Mouse (Mus musculus): ENCODE data around the gene Gm20388.

Gene Gm20388

DNA sequence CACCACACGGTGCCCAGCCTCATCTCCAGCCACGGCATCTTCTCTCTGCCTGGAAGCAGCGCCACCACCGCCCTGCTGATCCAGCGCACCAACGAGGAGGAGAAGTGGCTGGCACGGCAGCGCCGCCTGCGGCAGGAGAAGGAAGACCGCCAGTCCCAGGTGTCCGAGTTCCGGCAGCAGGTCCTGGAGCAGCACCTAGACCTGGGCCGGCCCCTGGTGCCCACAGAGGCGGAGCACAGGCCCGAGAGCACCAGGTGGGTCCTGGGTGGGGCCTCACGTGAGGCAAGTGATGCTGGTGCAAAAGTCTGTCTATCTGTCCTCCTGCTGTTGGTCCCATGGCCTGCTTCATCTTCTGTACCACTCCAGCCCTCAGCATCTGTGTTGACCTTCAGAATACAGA lies 658.5 kb downstream of the Gm20388 start:
- DNase-seq (ENCODE audit: extremely low spot score, low read depth, low spot score): no peak

DNA sequence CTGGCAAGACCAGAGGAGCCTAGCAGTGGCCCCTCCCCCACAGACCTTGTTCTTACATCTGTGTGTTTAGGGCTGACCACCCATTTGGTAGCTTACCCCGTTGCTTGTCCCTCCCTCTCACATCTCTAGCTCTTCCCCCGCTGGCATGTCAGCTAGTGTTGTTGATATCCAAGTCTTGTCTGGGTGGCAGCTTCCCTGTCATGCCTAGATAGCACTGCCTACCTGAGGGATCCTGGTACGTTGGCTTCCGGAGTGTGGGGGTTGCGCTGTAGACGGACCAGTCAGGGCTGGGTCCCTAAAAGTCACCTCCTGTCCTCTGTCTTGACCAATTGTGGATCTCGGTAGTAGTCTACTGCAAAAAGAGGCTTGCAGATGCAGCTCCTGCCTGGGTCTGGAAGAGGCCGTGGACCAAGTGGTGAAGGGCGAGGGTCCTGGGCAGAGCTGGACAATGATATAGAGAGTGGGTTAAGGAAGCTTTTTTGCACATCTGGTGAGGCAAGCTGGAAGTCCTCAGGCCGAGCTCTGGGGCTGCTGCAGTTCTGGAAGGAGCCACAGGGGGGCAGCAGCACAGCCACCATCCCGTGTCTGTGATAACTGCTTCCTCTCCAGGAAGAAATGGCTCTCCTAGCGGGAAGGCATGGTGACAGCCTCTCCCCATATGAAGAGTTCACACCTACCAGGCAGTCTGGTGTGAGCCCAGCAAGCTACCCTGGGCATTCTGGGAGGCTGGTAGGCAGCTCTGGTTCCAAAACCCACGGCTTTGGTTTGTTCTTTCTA lies 659.5 kb downstream of the Gm20388 start:
- no peak for DNase-seq (ENCODE audit: extremely low spot score, low read depth, low spot score)

DNA sequence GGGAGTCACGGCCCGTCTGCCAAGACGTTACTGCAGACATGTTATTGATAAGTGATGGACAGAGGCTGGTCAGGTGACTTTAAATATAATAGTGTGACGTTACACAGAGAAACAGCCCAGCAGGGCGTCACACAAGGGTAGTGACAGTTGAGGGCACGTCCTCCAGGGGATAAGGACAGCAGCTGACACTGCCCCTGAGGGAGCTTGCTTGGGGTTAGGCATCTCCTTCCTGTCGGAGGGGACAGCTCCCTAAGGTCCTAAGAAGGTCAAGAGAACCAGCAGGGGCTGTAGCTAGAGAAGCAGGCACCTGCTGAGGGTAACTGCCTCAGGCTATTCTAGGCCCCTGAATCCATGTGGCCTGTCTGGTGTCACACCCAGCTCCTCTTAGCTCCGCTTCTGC lies 660.9 kb downstream of the Gm20388 start:
- DNase-seq (ENCODE audit: extremely low spot score, low read depth, low spot score): no peak

DNA sequence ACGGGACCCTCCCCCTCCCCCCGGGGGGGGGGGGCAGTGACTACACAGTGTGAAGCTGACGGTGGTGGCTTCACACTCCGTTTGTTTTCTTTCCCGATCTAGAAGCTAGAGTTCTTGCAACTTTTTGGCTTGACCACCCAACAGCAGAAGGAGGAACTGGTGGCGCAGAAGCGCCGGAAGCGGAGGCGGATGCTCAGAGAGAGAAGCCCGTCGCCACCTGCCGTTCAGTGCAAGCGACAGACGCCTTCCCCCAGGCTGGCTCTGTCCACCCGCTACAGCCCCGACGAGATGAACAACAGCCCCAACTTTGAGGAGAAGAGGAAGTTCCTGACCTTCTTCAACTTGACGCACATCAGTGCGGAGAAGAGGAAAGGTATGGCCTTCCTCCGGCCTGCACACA lies 661.9 kb downstream of the Gm20388 start:
- no peak for DNase-seq (ENCODE audit: extremely low spot score, low read depth, low spot score)

DNA sequence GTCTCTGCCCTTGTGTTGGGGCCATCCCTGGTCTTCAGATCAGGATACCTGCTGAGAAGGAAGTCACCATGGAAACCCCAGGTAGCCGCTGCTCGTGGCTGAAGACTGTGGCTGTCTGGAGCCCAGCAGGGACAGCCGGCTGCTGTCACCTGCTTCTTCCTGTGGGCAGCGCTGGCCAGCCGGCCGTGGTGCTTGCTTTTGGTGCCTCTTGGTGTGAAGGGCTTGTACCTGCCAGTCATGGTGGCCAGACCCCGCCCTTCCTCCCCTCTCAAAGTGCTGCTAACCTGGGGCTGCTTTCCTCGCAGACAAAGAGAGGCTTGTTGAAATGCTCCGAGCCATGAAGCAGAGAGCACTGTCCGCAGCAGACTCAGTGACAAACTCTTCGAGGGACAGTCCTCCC lies 663.2 kb downstream of the Gm20388 start:
- DNase-seq (ENCODE audit: extremely low spot score, low read depth, low spot score): no peak

DNA sequence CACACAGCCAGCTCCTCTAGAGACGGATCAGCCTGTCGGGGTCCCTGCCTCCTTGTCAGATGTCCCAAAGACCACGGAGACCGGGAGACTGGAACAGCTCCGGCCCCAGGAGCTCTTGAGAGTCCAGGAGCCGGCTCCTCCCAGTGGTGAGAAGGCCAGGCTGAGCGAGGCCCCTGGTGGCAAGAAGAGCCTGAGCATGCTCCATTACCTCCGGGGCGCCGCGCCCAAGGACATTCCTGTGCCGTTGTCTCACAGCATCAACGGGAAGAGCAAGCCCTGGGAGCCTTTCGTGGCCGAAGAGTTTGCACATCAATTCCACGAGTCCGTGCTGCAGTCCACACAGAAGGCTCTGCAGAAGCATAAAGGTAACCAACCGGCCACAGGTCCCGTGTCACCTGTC lies 664.3 kb downstream of the Gm20388 start:
- DNase-seq (ENCODE audit: extremely low spot score, low read depth, low spot score): no peak

DNA sequence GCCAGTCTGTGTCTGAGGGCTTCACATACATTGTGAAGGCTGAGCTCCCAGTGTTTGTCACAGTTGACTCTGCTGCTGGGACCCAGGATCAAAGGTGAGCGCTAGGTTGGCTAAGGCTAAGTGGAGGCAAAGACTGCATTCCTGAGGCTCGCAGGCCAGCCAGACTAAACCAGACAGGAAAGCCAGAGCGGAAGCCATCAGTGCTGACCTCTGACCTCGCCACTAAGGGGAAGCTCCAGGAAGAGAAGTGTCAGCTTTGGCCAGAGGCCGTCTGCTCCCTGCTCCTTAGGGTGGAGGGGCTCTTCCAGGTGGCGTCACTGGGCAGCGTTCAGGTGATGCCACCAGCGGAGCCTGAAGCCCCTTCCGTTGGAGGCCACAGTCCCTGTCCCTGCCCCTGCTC lies 665.2 kb downstream of the Gm20388 start:
- no peak for DNase-seq (ENCODE audit: extremely low spot score, low read depth, low spot score)

DNA sequence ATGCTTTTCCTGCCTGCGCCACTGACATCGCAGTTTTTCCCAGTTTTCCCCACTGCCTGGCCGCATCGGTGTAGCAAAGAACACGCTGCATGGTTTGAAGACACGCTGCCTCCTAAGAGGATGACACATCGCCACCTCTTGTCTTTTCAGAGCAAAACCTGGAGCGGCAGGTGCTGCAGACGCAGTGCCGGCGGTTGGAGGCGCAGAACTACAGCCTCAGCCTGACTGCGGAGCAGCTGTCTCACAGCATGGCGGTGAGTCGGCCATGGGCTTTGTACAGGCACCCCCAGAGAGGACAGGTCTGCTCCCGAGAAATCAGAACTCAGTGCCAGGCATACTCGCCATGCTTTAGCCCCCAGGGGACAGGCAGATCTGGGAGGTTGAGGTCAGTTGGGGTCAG lies 667.2 kb downstream of the Gm20388 start:
- DNase-seq (ENCODE audit: extremely low spot score, low read depth, low spot score): no peak

DNA sequence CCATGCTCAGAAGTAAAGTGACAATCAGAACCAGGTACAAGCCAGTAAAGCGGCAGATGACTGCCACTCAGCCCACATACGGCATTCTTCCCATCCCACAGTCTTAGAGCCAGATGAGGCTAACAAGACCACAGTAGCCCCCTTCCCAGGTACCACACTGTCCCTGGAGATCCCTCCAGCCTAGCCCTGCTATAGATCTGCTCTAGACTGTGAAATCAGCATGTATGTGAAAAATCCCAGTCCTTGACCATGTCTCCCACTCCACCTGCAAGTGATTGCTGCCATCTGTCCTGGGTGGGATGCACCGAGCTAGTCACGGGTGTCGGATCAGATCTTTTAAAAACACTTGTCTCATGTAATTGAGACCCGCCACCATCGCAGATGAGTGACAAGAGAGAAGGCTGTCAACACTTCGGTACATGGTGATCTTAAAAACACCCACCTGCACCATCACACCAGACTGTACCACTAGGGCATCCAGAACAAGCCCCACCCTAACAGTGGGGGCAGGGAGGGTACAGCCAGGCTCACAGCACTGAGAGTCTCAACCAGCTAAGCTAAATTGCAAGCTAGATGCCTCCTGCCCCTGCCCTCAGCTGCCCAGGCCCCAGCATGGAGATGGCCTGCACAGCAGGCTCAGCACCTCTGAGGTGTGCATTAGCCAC lies 669.8 kb downstream of the Gm20388 start:
- no peak for DNase-seq (ENCODE audit: extremely low spot score, low read depth, low spot score)

DNA sequence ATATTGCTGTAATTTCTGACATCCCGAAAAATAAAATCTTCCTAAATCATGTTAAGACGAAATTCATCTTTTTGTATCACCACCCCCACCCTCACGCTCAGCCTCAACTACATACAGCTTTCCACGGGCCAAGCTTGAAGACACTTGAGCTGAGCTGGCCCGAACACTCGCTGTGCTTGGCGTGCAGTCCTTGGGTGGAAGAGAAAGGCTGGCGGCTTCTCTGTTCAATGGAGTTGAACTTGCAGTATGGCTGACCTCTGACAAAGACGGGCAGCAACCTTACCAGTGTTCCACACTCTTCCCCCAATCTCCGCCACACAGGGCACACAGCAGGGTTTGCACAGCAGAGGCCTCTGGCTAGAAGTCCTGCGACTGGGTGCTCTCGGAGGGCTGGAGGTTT lies 670.7 kb downstream of the Gm20388 start:
- no peak for DNase-seq (ENCODE audit: extremely low spot score, low read depth, low spot score)

DNA sequence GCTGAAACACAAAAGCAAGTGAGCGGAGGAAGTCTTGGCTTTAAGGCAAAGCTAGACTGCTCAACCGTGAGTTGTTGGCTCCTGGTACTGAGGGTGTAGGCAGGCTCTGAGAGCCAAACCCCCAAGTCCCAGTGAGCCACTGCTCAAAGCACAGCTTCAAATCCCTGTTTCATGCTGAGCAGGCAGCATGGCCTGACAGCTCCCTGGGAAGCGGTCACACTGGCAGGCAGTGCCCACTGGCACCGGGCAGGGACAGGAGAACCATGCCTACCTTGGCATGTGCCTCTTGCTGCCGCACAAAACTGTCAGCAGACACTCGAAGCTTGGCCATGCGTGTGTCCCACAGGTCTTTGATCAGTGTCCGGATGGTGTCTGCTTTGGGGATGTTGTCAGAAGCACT lies 671.2 kb downstream of the Gm20388 start:
- no peak for DNase-seq (ENCODE audit: extremely low spot score, low read depth, low spot score)

DNA sequence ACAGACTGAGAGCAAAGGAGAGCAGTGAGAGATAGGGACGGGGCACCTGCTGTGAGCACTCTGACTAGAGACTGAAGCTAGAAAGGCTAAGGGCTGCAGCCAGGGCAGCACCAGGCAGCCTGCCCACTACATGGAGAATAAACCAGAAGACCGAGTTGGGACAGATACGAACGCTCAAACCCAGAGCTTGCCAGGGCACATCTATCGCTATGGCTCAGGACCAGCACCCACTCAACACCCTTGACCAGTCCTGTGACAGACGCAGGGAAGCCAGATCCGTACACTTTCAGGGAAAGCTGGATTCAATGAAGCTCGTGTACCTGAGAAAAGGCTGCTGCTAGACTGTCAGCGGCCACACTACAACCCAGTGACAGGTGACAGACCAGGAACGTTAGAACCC lies 674.9 kb downstream of the Gm20388 start:
- DNase-seq (ENCODE audit: extremely low spot score, low read depth, low spot score): no peak

DNA sequence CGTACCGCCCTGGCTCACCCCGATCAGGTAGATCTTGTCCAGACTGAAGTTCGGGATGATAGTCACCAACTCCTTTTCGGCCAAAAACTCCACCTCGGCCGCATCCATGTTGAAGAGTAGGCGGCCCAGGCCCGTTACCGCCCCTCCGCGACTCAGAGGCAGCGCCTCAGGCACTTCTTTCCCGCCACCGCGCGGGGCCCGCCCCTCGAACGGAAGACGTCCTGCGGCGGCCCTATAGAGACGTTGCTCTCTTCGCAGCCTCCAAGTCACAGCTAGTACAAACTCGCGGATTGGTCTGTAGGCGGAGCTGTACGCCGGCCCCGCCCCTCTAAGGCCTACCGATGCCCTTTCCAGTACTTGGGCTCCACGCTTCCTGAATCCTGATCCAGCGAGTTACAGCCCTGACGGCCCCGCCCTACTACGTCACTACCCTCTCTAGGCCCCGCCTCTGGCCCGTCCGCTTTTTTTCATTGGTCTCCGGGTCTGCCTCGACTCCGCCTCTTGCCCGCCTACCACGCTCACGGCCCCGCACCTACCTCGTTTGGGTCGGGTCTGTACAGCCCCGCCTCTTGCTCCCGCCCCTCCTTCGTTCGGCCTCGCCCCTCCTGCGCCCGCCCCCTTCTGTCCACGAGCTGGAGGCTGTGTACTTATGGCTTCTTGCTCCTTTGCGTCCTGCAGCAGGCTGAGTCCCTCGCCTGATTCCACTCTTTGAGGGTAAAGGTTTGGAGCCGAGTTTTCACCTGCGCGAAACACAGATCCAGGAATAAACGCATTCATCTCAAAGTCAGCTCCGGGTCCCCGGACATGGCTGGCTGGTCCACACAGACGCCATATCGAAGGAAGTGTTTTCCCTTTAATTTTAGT lies 678.5 kb downstream of the Gm20388 start, which contains the start of gene Gins2:
Gene Gins2 (minus strand): TSS at position 397 of the 864 bp plus-strand sequence.
- DNase-seq (ENCODE audit: extremely low spot score, low read depth, low spot score): peak; percentile 97

DNA sequence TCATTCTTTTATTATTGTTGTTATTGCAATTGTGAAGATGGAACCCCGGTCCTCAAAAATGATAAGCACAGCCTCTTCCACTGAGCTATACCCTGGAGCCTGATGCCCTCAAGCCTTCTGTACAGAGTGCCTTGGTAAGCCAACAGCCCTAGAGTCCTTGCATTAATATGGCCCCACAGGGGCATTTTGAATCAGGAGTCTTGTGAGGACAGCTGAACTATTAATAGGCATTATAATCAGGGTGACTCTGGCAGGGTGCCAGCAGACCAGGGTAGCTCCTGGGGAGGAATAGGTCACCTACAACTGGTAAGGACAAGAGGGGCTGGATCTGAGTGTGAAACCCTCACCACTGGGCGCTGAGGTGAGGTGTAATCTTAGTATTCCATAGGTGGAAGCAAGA lies 679.3 kb downstream of the Gm20388 start:
- DNase-seq (ENCODE audit: extremely low spot score, low read depth, low spot score): no peak

DNA sequence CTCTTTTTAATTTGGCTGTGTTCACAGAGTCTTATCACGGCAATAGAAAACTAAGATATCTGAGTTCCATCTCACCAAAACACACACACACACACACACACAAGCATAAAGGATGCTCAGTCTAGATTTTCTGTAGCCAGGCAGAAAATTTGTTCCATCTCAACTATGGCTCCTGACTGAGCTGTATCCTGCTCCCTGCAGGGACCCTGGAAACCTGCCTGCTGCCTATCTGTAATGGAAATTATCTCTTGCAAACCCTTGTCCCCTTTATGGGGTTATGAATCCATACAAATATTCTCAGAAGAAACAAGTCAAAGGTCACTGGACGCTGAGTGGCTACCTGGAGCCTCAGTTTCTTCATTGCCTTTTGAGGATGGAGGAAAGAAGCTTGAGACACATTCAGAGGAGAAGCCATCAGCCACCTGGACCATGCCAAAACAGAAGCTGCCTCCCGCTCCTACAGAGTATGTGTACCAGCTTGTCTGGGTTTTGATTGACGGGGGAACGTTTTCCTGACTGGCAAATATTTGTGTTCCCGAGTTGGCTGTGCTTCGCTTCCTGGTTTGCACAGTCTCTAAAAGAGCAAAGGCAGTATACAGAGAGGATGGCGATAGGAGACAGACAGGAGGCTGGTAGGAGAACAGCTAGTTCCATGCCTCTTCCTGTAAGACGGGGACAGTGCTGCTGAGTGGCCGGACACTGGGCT lies 681.1 kb downstream of the Gm20388 start:
- no peak for DNase-seq (ENCODE audit: extremely low spot score, low read depth, low spot score)

DNA sequence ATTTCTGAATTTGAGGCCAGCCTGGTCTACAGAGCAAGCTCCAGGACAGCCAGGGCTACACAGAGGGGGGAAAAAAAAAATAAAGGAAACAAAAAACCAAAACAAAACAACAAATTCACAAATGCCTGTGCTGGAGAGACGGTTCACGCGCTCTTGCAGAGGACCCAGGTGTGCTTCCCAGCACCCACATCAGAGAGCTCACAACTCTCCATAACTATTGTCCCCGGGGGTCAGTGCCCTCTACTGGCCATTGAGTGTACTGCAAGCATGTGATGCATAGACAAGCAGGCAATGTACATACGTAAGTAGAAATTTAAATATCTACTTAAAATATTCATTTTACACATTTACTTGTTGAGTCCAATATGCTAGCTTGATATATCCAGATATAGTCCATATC lies 683.9 kb downstream of the Gm20388 start:
- no peak for DNase-seq (ENCODE audit: extremely low spot score, low read depth, low spot score)

DNA sequence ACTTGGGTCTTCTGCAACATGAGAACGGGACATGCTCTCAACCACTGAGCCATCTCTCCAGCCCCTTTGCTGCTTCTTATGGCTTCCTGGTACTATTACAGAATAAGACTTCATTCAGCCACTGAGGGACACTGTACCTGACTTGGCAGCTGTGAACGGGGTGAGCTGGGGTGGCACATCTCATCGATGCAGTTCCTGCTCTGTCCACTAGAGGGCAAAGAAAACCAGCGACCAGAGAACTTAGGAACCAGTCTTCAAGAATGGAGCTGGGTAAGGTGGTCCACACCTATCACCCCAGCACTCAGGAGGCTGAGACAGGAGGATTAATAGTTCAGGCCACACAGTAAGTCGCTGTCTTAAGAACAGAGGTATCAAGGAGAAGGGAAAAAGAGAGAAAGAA lies 685.3 kb downstream of the Gm20388 start:
- peak; percentile 57 for DNase-seq (ENCODE audit: extremely low spot score, low read depth, low spot score)

DNA sequence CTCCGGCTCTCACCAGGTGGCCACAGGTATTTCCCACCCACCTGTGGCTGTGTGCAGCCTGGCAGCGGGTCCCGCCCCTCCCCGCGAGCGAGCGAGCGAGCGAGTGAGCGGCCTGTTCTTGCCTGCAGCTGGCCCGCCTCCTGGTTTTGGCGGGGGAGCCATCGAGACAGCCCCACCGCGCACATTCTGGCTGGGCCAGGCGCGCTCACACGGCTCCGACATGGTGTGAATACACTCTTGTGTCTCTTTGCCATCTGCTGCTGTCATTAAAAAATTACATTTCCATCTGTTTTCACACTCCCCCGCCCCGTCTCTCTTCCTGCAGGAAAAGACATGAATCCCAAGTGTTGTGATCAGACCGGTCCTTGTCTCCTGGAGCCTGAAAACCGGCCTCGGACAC lies 687.9 kb downstream of the Gm20388 start:
- no peak for DNase-seq (ENCODE audit: extremely low spot score, low read depth, low spot score)

DNA sequence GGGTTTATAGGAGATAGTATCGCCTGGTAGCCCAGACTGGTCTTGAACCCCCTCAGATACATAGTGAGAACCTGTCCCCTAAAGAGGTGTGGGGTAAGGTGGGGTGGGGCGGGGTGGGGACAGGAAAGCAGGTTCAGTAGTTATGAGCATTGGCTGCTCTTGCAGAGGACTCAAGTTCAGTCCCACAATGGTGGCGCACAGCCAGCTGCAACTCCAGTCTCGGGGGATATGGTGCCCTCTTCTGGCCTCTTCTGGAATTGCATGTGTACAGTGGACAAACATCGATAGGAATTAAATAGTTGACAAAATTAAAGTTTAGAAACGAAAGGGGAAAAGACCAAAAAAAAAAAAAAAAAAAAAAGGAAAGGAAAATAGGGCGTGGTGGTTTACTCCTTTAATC lies 688.9 kb downstream of the Gm20388 start:
- DNase-seq (ENCODE audit: extremely low spot score, low read depth, low spot score): no peak

DNA sequence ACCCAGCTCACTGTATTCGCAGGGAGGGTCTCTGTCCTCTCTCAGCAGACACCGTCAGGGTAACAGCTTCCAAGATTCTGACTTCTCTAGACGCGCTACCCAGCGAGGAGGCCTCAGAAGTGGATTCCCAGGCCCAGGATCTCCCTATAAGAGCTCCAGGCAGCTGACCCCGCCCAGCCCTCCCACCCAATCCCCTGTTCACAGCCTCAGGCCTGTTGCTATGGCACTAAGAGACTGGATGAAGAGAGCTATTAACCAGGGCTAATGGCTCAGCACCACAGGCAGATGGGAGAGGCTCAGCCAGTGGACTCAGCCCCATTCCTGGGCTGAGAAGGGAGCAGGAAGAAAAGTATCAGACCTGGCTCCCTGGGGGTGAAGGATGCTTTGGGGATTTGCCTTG lies 692.0 kb downstream of the Gm20388 start:
- no peak for DNase-seq (ENCODE audit: extremely low spot score, low read depth, low spot score)

DNA sequence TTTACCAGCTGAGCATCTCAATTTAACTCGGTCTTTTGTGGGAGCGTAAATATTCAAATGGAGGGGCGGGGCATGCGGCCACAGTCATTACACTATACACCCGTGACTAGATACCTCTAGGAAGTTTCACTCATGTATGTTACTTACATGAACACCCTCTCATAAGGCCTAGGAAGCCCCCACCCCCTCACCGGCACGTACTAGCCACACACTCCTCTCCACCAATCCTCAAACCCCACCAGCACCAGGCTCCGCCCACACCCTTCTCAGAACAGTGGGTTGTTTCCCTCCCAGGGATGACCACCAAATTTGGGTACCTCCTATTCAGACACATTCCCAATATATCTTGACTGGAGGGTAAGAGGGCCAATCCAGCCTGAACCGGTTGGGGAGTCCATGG lies 696.8 kb downstream of the Gm20388 start:
- DNase-seq (ENCODE audit: extremely low spot score, low read depth, low spot score): no peak
